Mouse (Mus musculus): ENCODE measurements around the gene Fam57b.

Fam57b gene

DNA sequence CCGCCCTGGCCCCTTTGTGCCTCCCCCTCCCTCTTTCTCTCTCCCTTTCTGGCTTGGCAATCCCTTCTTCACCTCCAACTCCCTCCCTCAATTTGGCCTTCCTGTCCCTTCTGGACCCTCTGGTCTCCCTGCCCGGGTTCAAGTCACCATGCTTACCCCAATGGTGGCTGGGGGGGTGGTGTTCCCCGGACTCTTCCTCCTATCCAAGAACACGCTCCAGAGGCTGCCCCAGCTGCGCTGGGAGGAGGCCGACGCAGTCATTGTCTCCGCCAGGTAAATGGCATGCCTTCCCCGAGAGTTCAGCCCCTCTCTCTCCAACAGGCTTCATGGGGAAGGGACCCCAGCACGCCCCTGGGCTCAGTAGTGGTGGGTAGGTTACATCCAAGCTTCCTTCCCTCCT lies 26.5 kb downstream of the Fam57b start:
- DNase-seq (ENCODE audit: low read depth, low spot score), result no peak

DNA sequence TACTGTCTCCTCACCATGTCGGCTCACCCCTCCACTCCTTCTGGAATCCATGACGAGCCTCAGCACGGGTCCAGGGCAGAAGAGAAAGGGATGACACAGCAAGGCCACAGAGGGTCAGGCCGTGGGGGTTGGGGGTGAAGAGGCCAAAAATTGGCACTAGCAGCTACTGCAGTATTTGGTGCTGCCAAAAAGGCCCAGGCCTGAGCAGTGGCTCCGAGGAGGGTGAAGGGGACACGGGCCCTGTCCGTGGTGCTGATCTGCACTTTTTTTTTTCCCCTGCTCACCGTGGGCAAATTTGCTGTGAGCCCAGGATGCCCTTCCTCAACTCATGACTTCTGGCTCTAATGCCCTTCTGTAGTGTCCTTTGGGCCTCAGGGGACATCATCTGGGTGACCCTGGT lies 27.9 kb downstream of the Fam57b start:
- no peak for DNase-seq (ENCODE audit: low read depth, low spot score)

DNA sequence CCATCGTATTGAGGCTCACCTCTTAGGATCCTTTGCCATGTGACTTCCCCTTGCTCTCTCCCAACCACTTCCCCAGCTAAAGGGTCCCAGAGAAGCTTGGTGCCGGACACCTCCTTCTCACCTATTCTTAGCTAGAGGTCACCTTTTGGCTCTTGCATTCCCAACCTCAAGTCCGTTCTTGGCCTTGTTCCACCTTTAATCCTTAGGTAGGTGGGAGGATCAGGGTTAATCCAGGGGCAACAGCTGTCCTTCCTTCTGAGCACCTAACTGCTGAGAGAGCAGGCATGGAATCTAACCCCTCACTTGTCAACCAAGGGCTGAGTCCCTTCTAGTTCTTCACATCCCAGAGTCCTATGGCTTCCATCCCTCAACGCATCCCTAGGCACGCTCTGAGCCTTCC lies 28.5 kb downstream of the Fam57b start:
- no peak for DNase-seq (ENCODE audit: low read depth, low spot score)

DNA sequence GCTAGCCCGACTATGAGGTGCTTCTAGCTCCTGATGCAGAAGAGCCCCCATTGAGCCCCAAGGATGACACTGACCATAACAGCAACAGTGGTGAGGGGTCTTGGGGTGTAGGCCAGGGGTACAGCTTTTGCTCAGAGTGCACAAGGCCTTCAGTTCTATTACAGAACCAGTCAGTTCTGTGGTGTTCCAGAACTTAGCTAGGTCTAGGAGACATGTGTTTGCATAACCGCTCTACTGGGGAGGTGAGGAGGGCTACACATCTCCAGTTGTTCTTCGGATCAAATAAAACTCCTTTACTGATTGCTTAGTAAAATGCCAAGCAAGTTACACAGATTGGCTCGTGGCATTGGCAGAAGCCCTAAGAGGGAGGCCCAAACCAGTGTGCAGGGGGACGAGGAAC lies 34.1 kb downstream of the Fam57b start, which contains the start of gene 4930451I11Rik:
4930451I11Rik (minus strand) TSS at position 101 of the 400 bp plus-strand sequence.
- DNase-seq (ENCODE audit: low read depth, low spot score), result no peak

DNA sequence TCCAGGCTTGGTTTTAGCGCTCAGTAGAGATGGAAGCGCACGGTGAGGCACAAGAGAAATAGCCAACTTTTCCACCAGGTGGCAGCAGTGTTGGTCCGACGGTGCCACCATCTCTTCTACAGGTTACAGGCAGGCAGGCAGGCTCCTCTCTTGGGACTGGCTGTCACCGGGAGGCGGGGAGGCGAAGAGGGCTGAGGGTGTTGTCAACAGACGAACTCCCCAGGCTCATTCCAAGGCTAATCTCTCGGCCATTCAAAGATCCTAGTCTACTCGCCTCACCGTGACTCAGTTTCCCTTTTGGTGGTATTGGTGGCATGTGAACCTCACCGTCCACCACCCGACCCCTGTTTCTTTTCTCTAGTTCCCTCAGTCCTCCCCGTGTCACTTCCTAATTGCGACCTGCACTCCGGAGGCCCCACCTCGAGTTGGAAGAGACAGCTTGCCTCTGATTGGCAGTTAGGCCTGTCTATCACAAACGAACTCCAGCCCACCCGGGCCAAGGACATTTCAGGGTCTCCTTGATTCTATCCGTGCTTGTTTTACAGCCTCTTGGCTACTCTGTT lies 34.6 kb downstream of the Fam57b start:
- peak; percentile 97 for DNase-seq (ENCODE audit: low read depth, low spot score)

DNA sequence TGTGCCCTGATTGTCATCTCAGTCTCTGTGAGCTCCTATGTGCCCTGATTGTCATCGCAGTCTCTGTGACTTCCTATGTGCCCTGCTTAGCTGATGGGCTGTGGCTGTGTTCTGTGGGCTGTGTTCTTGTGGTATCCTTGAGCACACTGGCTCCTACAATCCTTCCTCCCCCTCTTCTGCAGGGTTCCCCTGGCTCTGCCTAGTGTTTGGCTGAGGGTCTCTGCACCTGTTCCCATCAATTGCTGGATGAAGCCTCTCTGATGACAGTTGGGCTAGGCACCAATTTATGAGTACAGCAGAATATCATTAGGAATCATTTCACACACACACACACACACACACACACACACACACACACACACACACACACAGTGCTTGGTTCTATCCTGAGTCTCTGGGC lies 35.8 kb downstream of the Fam57b start:
- DNase-seq (ENCODE audit: low read depth, low spot score), result no peak

DNA sequence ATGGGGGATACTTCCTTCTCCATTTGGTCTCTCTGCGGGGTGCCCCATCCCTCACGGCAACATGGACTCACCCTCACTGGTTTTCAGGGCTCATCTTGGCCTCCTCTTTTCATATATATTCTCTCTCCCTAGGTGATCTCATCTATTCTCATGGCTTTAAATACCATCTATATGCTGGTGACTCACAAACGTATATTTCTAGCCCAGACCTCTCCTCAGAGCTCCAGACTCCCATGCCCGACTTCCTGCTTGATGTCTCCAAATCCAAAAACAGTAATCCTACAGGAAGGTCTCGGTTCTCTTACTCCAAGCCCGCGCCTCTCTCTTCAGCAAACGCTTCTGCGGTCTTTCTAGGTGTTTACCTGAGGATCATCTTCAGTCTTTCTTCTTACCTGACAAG lies 45.8 kb downstream of the Fam57b start:
- no peak for DNase-seq (ENCODE audit: low read depth, low spot score)

DNA sequence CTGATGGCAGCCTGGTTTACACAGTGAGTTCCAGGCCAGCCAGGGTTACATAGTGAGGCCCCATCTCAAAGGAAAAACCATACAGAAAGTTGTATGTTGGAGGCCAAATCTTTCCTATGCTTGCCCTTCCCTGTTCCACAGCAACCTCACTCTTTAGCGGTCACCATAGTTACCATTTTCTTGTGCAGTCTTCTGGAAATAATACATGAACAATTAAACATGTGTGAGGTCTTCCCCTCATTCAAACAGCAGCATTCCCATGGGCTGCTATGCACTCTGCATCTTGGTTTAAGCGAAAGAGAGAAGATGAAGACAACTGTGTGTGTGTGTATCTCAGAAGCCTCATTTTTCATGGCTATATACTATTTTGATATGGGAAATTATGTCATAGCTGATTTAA lies 48.0 kb downstream of the Fam57b start:
- DNase-seq (ENCODE audit: low read depth, low spot score), result no peak

DNA sequence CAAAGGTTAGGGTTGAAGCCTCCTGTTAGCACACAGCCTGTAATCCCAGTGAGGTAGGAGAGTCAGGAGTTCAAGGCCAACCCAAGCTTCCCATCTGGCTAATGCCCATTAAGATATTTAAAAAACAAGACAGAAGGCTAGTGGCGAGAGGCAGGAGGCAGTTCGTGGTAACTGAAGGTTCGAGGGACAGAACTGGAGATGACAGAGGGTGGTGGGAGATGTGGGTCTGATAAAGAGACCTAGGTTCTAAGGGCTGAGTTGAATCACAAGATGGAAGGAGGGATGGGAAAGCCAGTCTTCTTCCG lies 49.6 kb downstream of the Fam57b start, which contains the start of gene Doc2a:
Doc2a (plus strand) TSS at position 301 of the 305 bp plus-strand sequence.
- DNase-seq (ENCODE audit: low read depth, low spot score), result no peak

DNA sequence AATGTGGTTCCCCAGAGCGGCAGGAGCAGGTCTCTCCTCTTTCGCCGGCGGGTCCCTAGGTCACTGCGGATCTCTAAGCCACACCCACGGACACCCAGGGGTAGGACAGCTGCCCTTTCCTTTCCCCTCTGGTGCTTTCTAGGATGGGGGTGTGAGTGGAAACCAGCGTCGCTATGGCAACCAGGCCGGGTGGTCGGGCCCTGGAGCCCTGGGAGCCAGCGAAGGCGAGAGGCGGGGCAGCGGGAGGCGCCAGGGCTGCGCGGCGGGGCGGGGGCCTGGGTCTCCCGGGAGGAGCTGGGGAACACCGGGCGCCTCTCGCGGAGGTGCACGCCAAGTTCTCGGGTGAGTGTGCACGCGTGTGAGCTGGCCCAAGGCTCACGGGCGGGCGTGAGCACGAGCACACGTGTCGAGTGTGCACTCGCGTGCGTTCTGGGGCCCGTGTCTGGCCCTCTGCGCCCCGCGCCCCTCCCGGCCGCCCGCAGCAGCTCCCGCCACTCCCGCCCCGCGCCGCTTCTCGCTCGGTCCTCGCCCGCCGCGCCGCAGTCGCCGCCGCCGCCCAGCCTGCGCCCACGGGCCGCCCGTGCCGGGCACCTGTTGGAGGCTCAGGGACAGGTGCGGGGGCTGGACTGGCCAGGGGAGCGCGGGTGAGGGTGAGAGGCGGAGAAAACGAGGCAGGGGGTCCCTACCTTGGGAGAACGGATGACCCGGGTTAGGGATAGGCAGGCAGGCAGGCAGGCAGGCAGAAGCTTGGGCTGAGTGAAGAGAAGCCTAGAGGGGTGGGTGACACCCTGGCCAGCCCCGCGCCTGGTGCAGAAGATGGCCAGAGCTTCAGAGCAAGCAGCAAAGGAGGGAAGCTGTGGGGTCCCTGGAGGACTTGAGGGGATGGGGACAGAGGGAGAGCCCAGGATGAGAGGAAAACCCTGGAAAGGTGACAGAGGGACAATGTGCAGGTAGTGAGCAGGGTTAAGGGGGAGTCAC lies 50.2 kb downstream of the Fam57b start:
- DNase-seq (ENCODE audit: low read depth, low spot score), result peak; percentile 66

DNA sequence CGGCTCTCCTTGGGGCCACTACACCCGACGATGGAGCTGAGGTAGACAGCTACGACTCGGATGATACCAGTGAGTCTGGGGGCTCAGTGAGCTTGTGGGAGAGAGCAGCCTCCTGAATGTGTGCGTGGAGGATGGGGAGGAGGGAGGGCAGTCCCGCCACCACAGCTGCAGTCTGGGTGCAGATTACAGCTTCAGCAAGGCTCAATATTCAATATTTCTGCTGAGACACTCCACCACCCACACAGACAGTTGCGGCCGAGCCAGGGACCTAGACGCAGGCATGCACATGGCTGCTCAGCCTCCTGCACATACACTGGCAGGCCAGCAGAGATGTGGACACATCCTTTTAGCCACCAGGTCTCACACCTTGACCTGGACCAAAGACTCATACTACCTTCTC lies 51.3 kb downstream of the Fam57b start:
- no peak for DNase-seq (ENCODE audit: low read depth, low spot score)

DNA sequence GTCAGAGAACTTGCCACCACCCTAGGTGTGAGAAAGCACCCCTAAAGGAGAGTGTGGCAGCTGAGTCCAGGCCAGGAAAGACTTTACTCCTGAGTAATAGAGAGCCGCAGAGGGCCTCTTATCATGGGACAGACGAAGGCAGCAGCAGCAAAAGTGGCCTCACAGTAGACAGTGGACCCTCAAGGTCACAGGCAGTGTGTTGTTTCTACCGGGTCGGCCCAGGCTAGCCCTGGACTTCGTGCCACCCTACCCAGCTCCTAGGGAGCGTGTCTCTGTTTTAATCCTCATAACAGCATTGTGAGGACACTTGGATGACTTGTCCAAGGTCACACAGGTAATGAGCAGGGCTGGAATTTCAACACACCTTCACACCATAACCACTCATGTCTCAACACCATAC lies 52.7 kb downstream of the Fam57b start:
- DNase-seq (ENCODE audit: low read depth, low spot score), result no peak

DNA sequence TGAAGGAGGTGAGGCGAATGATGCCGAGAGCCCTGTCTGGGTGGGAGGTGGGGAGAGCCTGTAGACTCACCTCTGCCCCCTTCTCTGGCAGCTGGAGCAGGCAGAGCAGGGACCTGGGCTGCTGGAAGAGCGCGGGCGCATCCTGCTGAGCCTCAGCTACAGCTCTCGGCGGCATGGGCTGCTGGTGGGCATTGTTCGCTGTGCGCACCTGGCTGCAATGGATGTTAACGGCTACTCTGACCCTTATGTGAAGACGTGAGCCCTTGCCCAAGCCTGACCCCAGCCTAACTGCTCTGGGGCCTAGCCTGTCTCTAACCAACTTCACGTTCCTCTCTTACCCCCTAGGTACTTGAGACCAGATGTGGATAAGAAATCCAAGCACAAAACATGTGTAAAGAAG lies 53.7 kb downstream of the Fam57b start:
- no peak for DNase-seq (ENCODE audit: low read depth, low spot score)

DNA sequence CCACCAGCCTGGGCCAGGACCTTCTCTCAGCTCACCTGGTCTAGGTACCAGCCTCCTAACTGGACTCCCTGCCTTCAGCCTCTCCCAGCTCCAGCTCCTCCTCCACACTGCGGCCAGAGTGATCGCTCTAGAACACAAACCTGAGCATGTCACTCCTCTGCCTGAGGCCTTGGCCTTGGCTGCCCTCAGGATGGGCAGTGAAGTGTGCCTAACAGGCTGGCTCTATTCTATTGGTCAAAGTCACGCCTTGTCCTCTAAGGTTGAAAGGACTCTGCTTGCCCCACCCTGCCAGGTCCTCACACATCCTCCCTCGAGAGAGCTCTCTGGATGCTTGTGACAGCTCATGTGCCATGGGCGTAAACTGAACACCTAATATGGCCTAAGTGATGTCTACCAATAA lies 56.0 kb downstream of the Fam57b start:
- DNase-seq (ENCODE audit: low read depth, low spot score), result no peak

DNA sequence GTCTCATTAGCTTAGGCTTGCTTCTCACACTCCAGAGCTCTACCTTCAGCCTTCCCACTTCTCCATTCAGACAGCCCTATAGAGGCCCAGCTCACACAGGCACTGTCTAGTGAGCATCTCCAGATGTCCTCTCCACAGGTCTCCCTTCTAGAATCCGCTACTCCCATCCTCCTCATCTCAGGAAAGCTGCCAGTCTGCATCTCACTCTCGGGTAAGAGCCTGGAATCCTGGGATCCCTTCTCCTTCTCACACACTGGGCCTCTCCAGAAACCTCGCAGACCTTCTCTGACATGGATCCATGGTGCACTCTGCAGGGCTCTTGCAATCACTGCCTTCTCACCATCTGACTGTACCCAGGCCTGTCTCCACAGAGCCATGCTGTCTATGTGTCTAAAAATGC lies 58.2 kb downstream of the Fam57b start:
- DNase-seq (ENCODE audit: low read depth, low spot score), result no peak

DNA sequence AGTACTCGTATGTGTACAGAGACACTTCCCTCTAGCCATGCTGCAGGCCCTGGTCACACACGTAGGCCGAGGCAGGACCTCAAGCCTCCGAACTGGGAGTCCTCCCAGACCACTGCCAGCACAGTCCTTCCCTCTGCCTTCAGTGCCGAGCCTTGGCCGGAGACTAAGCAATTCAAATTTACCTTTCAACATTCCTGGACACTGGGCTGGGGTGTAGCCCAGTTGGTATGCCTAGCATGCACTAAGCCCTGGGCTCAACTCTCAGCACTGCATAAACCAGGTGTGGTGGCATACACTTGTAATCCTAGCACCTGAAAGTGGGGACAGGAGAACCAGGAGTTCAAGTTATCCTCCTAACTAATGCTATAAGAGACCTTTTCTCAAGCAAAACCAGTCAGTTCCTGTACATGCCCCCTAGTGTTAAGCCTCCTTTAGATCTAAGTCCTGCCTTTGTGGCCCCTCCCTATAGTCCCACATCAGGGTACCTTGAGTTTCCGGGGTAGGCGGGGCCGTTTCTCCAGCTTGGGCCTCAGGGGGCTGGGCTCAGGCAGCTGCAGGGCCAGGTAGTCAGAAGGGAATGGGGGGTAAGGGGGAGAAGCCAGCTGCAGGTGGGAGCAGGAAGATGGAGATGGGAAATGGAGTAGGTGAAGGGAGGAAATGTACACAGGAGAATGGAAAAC lies 59.4 kb downstream of the Fam57b start:
- peak; percentile 91 for DNase-seq (ENCODE audit: low read depth, low spot score)

DNA sequence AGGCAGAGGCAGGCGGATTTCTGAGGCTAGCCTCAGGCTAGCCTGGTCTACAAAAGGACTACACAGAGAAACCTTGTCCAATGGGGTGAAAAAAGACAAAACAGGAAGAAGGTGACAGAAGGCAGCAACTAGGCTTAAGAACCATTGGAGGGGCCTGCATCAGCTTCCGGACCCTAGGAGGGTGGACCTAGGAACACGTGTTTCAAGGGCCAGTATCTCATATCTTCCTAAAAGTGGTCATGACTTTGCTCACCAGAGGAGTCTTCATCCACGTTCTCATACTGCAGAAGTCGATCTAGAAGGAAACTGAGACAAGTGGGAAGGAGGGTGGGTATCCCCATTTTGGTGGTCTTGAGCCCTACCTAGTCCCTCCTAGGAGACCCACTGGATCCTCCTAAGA lies 63.5 kb downstream of the Fam57b start:
- DNase-seq (ENCODE audit: low read depth, low spot score), result no peak

DNA sequence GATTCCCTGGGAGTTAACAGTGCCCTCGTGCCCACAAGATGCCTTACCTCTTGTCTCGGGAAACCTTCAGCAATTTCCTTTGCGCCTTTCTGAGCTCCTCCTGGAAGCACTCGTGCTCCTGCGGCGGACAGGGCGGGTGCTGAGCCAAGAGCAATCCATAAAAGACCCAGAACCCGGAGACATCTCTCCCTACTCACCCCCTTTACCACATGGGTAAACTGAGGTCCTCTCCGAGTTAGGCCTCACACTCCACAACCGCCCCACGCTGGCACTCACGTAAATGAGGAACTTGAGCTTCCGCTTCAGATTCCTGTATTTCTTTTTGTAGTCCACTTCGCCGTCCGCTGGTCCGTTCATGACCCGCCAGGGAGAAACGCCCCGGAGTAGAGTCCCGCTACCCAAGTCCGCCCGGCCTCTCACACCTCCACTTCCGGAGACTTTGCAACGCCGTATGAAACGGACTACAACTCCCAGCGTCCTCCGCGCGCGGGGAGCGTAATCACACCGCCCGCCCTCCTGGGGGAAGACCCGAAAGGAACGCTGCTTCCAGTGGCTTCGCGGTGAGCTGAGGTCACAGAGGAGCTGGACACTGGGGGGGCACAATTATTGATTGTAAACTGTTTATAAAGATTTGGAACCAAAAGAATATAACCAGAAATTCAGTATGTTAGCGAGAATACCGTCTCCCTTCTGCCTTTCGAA lies 64.1 kb downstream of the Fam57b start, which contains the start of gene Hirip3:
Hirip3 (plus strand) TSS at position 544 of the 702 bp plus-strand sequence.
- peak; percentile 97 for DNase-seq (ENCODE audit: low read depth, low spot score)

DNA sequence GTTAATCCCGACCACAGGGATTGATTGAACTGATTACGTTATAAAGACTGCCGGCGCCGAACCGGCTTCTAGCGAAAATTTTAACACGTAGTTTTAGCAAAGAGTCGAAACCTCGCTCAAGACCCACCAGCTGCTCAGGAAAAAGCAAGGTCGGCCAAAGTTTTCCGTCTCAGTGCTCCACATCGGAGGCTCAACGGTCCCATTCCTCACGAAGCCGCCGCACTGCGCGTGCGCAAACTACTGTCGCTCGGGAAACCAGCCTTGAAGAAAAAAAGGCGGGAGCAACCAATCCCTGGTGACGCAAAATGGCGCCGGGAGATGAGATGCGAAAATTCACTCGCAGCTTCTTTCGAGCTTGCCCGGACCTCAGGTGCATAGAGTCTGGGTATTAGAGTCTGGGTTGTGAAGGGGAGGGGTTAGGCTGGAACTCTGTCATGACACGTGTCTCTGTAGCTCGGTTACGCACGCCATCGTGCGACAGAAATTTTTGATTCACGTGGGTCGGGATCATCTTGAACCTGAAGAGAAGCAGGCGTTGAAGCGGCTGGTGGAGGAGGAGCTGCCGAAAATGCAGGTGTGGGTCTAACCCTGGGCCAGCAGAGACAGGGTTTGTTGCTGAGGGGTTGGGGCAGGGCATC lies 64.8 kb downstream of the Fam57b start, which contains the start of gene Ino80e:
Ino80e (minus strand) TSS at position 231 of the 638 bp plus-strand sequence.
- DNase-seq (ENCODE audit: low read depth, low spot score), result peak; percentile 97

DNA sequence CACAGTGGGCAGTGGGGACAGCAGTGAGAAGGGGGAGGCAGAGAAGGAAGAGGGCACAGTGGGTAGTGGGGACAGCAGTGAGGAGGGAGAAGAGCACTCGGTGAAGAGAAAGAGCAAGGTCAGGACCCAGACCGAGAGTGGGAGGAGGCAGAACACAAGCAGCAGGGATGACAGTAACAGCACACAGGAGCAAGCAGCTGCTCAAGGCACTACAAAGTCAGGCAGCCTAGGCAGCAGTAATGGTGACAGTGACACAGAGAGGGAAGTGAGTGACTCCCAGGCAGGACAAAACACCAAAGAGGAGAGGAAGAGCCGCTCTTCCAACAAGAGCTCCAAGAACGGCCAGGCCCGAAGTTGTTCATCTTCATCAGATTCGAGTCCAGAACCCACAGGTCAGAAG lies 66.3 kb downstream of the Fam57b start:
- no peak for DNase-seq (ENCODE audit: low read depth, low spot score)

DNA sequence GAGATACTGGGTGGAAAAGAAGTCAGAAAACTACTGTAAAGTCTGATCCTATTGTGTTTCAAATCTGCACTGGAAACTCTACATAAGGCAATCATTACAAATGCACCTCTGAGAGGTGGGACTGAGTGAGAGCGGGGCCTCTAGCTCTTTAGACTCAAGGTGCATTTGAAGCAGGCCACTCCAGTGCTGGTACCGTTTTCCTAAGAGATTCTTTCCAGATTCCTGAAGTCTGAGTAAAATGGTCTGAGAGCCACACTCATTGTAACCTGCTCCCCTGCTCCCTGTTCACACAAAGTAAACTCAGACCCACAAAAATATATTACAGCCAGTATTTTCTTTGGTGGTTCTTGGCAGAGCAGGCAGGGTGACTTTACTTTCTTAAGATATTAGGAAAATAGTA lies 70.1 kb downstream of the Fam57b start:
- no peak for DNase-seq (ENCODE audit: low read depth, low spot score)
